Mouse (Mus musculus): Measurements from ENCODE around the gene 4933402J07Rik.

The 4933402J07Rik gene

DNA sequence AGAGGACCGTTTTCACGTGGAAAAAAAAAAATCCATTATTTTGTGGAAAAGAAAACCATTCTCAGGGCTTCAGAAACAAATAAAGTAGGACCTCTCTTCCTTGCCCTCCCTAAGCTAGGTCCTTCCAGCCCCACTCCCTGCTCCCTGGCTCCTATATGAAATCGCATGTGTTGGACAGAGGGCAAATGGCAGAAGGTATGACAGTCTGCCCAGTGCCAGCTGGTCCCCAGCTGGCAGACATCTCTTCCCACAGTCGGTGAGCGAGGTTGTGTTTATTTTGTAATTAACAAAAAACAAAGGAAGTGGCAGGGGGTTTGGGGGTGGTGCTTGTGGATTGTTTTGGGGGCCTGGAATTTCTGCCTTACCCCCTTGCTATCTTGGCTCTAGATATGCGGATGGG, 56.6 kb downstream of the 4933402J07Rik start:
- in situ Hi-C loops (cut with MseI, MboI): no loop called here

DNA sequence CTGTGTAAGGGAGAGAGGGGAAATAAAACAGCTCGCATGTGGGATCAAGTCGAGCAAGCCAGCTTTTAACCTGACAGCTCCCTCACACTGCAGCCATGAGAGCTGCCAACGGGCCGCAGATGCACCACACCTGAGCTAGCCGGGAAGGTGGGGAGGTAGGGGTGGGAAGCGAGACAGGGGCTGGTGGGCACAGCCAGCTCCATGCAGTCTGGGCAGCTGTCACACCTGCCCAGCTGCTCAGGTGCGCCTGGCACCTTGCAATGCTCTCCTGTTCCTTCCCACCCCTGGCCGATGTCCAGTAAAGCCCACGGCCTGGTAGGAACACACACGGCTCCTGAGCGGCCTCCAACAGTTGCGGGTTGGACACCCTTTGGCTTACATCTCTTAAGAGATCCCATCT, 57.5 kb downstream of the 4933402J07Rik start:
- in situ Hi-C loops (cut with MseI, MboI): no loop called here

DNA sequence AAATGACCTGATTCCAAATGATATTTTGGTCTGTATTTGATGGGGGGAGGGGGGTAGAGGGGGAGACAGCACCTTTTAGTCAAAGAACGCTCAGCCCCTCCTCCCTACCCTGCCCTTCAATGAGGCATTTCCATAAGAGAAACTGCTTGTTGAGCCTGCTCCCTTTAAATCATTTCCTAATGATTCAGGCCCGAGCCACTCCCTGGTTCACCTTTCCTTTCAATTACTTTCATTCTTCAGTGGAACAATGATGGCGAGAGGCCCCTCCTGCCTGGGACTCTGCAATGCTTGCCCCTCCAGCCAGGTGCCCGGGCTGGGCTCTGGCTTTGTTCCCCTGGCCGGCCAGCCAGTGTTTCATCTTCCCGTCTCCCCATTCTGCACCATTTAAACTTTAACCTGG, 66.0 kb downstream of the 4933402J07Rik start:
- in situ Hi-C loops (cut with MseI, MboI): no loop called here

DNA sequence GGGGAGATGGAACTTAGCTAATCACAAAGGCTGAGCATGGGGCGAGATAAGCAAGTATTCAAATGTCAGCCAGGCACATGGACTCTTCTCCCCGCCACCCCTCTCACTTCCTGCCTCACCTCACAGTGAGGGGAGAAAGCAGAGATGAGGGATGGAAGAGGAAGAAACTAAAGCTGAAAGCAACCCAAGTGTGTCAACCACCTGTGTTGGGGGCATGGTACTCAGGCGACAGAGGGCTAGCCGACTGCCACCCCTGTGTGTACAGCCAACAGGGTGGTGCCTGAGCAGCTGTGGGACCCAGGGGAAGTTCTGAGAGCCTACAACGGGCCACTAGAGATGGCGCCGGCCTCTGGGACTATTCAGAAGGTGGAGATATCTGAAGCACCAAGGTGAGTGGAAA, 68.1 kb downstream of the 4933402J07Rik start:
- in situ Hi-C loops (cut with MseI, MboI): no loop called here

DNA sequence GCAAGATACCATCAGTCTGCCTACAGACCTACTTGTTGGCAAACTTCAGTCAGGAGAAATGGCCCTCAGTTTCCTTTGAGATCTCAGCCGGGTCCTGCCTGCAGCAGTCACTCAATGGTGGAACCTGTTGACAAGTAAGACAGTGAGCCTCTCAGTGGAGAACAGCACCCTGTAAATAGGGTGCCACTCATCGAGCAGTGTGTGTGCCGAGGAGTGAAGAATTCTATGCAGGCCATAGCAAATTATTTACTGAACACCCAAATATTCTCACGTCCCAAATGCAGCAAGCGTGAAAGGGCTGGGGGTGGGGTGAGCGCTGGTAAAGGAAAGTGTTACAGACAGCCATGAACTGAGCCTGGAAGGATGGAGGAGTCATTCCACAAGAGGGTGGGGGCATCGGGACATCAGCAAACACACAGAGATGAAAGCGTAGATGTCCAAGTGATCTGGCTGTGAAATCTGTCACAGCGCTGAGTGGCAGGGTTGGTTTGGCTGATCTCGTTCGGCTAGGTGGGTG, 72.6 kb downstream of the 4933402J07Rik start:
- in situ Hi-C loops (cut with MseI, MboI): no loop called here

All from mouse trophoblast stem cell (cell line).